Mouse (Mus musculus) embryonic facial prominence, embryonic 12.5 days (tissue): Measurements from ENCODE around the gene Cd6. TPM values are rescaled to one million over a fixed set of nuclear protein-coding genes. Genes with fewer than 3 reads are reported as not detected.

Experiments used
- ATAC-seq: fragments of 200-750 bp; cut with Nextera tagmentation; 2 replicates; pipeline ENCODE4 v1.8.0; 2017; ENCODE audit not compliant: insufficient number of reproducible peaks, insufficient read depth, low FRiP score, low TSS enrichment
- H3K27ac ChIP-seq: fragments of 300-500 bp; sonication (generic); 2 replicates; pipeline ENCODE4 v1.5.1; 2016; ENCODE audit warnings: mild to moderate bottlenecking
- H3K27me3 ChIP-seq: fragments of 300-500 bp; sonication (generic); 2 replicates; pipeline ENCODE4 v1.6.1; 2016; ENCODE audit warnings: mild to moderate bottlenecking, moderate library complexity
- H3K36me3 ChIP-seq: fragments of 300-500 bp; sonication (generic); 2 replicates; pipeline ENCODE4 v1.6.1; 2016; ENCODE audit warnings: mild to moderate bottlenecking
- H3K4me1 ChIP-seq: fragments of 300-500 bp; sonication (generic); 2 replicates; pipeline ENCODE4 v1.6.1; 2016
- H3K4me2 ChIP-seq: fragments of 300-500 bp; sonication (generic); replicated peaks from 2 replicates; pipeline ENCODE4 v1.6.1; 2016; ENCODE audit warnings: mild to moderate bottlenecking, moderate library complexity
- H3K4me3 ChIP-seq: fragments of 300-500 bp; sonication (generic); 2 replicates; pipeline ENCODE4 v1.5.1; 2016; ENCODE audit warnings: mild to moderate bottlenecking
- H3K9ac ChIP-seq: fragments of 300-500 bp; sonication (generic); 2 replicates; pipeline ENCODE4 v1.6.1; 2016; ENCODE audit warnings: mild to moderate bottlenecking, moderate library complexity
- H3K9me3 ChIP-seq: fragments of 300-500 bp; sonication (generic); 2 replicates; pipeline ENCODE4 v1.6.1; 2016; ENCODE audit warnings: mild to moderate bottlenecking, moderate library complexity
- WGBS: fragments of 180-500 bp; shearing (Covaris S2); methylation state at CpG from one replicate; pipeline ENCODE4 v1.1.7; 2016; 5-methylcytosine and 5-hydroxymethylcytosine counted together
- polyA plus RNA-seq: library from polyadenylated mRNA; unstranded; fragments of >200 nt; fragmentation: Nextera tagmentation; extraction: Ambion mirVana; gene quantifications from 2 replicates; pipeline ENCODE4 v1.2.1, GENCODE M21; 2016

Gene Cd6
- polyA plus RNA-seq, 1 experiment from 2014 or later: not detected

GRCm38 (mm10) chr19:10832030-10832429, 2.2 kb upstream of the Cd6 start:
- no peak overlapping the region for H3K9ac ChIP-seq
- no peak overlapping the region for H3K4me2 ChIP-seq
- ATAC-seq: no peak
- no peaks in the 10 kb centered on the region for H3K36me3 ChIP-seq
- no peaks in the 10 kb centered on the region for H3K27me3 ChIP-seq
- no peaks in the 10 kb centered on the region for H3K9me3 ChIP-seq
- WGBS: 75% methylated on average over 3 of the region's 3 CpGs
- no peak overlapping the region for H3K4me3 ChIP-seq
- H3K27ac ChIP-seq: no peak overlapping the region
- no peaks in the 10 kb centered on the region for H3K4me1 ChIP-seq

DNA sequence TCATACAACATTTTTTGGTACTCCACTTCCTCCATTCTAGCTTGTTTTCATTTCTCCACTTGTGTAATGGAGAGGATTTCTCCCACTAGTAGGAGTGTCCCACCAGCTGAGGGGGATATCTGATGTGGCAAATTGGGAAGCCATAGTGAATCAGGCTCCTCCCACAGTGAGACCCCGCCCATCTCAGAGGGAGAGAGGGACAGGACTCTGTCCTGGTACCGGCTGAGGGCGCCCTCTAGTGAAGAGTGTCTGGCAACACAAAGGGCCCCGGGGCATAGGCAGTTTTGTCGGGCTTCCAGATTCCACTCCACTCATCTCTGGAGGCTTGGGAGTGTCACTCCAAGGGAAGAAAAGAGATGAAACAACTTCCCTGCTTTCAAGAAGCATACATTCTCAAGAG, 1.6 kb upstream of the Cd6 start:
- H3K36me3 ChIP-seq: no peaks in the 10 kb centered on the region
- no peaks in the 10 kb centered on the region for H3K9me3 ChIP-seq
- no peaks in the 10 kb centered on the region for H3K27me3 ChIP-seq
- no peak overlapping the region for H3K27ac ChIP-seq
- H3K4me2 ChIP-seq: no peak overlapping the region
- H3K4me1 ChIP-seq: no peaks in the 10 kb centered on the region
- no peak overlapping the region for H3K9ac ChIP-seq
- H3K4me3 ChIP-seq: no peak overlapping the region
- ATAC-seq: no peak
- 10% methylated on average over 5 of the region's 5 CpGs for WGBS

GRCm38 (mm10) chr19:10828321-10828720, 1.5 kb downstream of the Cd6 start:
- Histone ChIP-seq H3K9me3 (no peaks in the 10 kb centered on the region), H3K9ac (no peak overlapping the region), H3K4me1 (no peaks in the 10 kb centered on the region), H3K4me2 (no peak overlapping the region), H3K27ac (no peak overlapping the region), H3K36me3 (no peaks in the 10 kb centered on the region), H3K27me3 (no peaks in the 10 kb centered on the region), H3K4me3 (no peak overlapping the region)
- WGBS: 90% methylated on average over 5 of the region's 5 CpGs
- no peak for ATAC-seq

- no peak for ATAC-seq
- no peak overlapping the region for H3K4me3 ChIP-seq
- no peak overlapping the region for H3K4me2 ChIP-seq
- 89% methylated on average over 7 of the region's 7 CpGs for WGBS
- no peaks in the 10 kb centered on the region for H3K9me3 ChIP-seq
- H3K4me1 ChIP-seq: no peaks in the 10 kb centered on the region
- H3K27me3 ChIP-seq: no peaks in the 10 kb centered on the region; the same call in 1 of the 2 replicates
- no peaks in the 10 kb centered on the region for H3K36me3 ChIP-seq
- no peak overlapping the region for H3K9ac ChIP-seq
- no peak overlapping the region for H3K27ac ChIP-seq
Observed at GRCm38 (mm10) chr19:10824061-10824460, 5.8 kb downstream of the Cd6 start.

DNA sequence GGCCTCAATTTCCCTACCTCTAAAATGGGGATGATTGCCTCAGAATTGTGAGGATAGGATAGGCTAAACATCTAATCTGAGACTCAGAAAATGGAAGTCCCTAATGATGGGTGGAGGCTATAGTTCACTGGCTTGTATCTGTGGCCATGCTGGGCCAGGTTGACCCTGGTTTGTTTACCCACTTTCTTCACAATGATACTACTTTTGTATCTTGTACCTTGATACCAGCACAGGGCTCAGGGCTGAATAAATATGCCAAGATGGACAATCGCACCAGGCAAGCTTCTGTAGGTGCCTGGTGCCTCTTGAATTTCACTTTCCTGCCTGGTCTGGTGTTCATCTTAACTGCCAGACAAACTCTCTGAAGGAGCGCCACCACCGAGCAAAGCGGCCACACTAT, 7.3 kb downstream of the Cd6 start:
- Histone ChIP-seq H3K36me3 (no peaks in the 10 kb centered on the region), H3K9me3 (no peaks in the 10 kb centered on the region), H3K4me1 (no peaks in the 10 kb centered on the region), H3K4me3 (no peak overlapping the region), H3K27ac (no peak overlapping the region), H3K27me3 (no peaks in the 10 kb centered on the region; the same call in 1 of the 2 replicates), H3K9ac (no peak overlapping the region), H3K4me2 (no peak overlapping the region)
- ATAC-seq: no peak
- WGBS: 94% methylated on average over 4 of the region's 4 CpGs

- no peaks in the 10 kb centered on the region; the same call in 1 of the 2 replicates for H3K27me3 ChIP-seq
- H3K27ac ChIP-seq: no peak overlapping the region
- ATAC-seq: no peak
- H3K9ac ChIP-seq: no peak overlapping the region
- no peaks in the 10 kb centered on the region for H3K4me1 ChIP-seq
- H3K4me2 ChIP-seq: no peak overlapping the region
- H3K9me3 ChIP-seq: no peaks in the 10 kb centered on the region
- H3K36me3 ChIP-seq: no peaks in the 10 kb centered on the region
- no peak overlapping the region for H3K4me3 ChIP-seq
- 58% methylated on average over 7 of the region's 7 CpGs for WGBS
Observed at GRCm38 (mm10) chr19:10821319-10821718, 8.5 kb downstream of the Cd6 start.

DNA sequence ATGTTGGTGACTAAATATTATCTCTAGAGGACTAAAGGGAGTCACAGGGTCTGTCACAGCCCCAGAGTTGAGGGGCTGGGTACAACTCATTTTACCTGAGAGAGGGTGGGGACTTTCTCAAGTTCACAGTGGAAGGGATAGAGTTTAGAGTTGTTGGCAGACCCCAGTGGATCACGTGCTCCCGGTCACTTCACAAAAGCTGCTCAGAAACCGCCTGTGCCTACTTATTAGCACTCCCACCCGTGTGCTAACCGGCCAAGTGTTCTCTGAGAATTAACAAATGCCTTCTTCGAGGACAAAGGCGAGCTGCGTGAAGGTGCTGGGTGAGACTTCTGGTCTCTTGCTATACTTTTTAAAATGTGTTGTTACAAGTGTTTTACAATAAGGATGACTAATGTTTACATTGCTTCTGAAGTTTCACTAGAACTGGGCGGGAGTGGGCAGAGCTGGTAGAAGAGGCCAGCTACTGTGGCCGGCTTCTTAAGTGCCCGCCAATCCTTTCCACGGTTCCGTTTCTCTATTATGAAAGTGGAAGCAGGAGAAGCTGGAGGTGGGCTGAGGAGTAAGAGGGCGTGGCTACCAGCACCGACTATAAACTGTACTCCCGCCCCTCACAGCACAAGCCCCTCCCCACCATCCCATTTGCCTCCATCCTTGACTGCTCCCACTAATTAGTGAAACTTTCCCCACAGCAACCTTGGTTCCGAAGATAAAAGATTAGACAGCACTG, 11.5 kb downstream of the Cd6 start:
- no peak overlapping the region for H3K27ac ChIP-seq
- H3K9me3 ChIP-seq: no peaks in the 10 kb centered on the region
- WGBS: 43% methylated on average over 17 of the region's 17 CpGs
- H3K27me3 ChIP-seq: no peaks in the 10 kb centered on the region; the same call in 1 of the 2 replicates
- H3K4me3 ChIP-seq: no peak overlapping the region
- no peak for ATAC-seq
- no peaks in the 10 kb centered on the region for H3K36me3 ChIP-seq
- peak overlapping the region; percentile 29 for H3K4me2 ChIP-seq
- no peak overlapping the region for H3K9ac ChIP-seq
- H3K4me1 ChIP-seq: no peaks in the 10 kb centered on the region

DNA sequence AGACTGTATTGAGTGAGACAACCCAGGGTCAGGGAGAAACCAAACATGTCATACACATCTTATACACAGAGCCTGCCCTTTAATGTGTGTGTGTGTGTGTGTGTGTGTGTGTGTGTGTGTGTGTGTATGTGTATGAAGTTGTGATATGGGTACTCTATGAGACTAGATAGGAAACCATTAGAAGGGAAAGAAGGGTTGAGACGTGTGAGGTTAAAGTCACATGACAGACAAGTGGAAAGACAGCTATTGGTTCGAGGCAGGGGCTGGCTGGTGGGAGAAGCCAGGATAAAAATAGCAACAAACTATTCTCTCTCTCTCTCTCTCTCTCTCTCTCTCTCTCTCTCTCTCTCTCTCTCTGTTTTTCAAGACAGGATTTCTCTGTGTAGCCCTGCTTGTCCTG, 13.4 kb downstream of the Cd6 start:
- Histone ChIP-seq H3K36me3 (no peaks in the 10 kb centered on the region), H3K27me3 (no peaks in the 10 kb centered on the region; the same call in 1 of the 2 replicates), H3K9me3 (no peaks in the 10 kb centered on the region), H3K27ac (no peak overlapping the region), H3K4me1 (no peaks in the 10 kb centered on the region), H3K4me3 (no peak overlapping the region), H3K4me2 (no peak overlapping the region), H3K9ac (no peak overlapping the region)
- WGBS: 63% methylated on average over 2 of the region's 2 CpGs
- no peak for ATAC-seq

GRCm38 (mm10) chr19:10815871-10816270, 14.0 kb downstream of the Cd6 start:
- WGBS: 86% methylated on average over 6 of the region's 6 CpGs

GRCm38 (mm10) chr19:10813905-10814304, 16.0 kb downstream of the Cd6 start:
- no peak for ATAC-seq
- no peak overlapping the region for H3K4me2 ChIP-seq
- no peak overlapping the region for H3K27ac ChIP-seq
- H3K9me3 ChIP-seq: no peaks in the 10 kb centered on the region
- H3K9ac ChIP-seq: no peak overlapping the region
- no peaks in the 10 kb centered on the region for H3K4me1 ChIP-seq
- WGBS: 64% methylated on average over 7 of the region's 7 CpGs
- no peaks in the 10 kb centered on the region for H3K27me3 ChIP-seq
- no peak overlapping the region for H3K4me3 ChIP-seq
- H3K36me3 ChIP-seq: no peaks in the 10 kb centered on the region

More at GRCm38 (mm10) chr19:10815871-10816270, 14.0 kb downstream of the Cd6 start:
- no peak overlapping the region for H3K9ac ChIP-seq
- H3K4me3 ChIP-seq: no peak overlapping the region
- no peaks in the 10 kb centered on the region; the same call in 1 of the 2 replicates for H3K27me3 ChIP-seq
- H3K36me3 ChIP-seq: no peaks in the 10 kb centered on the region
- no peak overlapping the region for H3K27ac ChIP-seq
- H3K4me2 ChIP-seq: no peak overlapping the region
- ATAC-seq: no peak
- H3K9me3 ChIP-seq: no peaks in the 10 kb centered on the region
- H3K4me1 ChIP-seq: no peaks in the 10 kb centered on the region

DNA sequence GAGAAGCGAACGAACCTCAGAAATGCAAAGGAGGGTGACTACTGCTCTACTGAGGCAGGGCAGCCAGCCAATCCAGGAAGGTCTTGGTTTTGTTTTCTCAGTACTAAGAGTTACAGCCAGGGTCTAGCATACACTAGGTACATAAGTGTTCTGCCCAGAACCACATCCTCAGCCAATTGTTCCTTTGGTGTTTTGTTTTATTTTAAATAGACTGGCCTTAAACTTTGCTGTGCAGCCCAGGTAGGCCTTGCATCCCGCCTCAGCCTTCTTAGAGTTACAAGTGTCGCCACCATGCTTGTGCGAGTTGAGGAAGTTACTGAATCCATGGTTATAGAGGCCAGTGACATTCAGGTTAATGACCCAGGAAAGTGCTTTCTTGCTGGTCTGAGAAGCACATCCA, 16.8 kb downstream of the Cd6 start:
- Histone ChIP-seq H3K27me3 (no peaks in the 10 kb centered on the region), H3K9me3 (no peaks in the 10 kb centered on the region), H3K4me3 (no peak overlapping the region), H3K36me3 (no peaks in the 10 kb centered on the region), H3K4me1 (no peaks in the 10 kb centered on the region), H3K4me2 (no peak overlapping the region), H3K9ac (no peak overlapping the region), H3K27ac (no peak overlapping the region)
- no peak for ATAC-seq
- 92% methylated on average over 5 of the region's 5 CpGs for WGBS

DNA sequence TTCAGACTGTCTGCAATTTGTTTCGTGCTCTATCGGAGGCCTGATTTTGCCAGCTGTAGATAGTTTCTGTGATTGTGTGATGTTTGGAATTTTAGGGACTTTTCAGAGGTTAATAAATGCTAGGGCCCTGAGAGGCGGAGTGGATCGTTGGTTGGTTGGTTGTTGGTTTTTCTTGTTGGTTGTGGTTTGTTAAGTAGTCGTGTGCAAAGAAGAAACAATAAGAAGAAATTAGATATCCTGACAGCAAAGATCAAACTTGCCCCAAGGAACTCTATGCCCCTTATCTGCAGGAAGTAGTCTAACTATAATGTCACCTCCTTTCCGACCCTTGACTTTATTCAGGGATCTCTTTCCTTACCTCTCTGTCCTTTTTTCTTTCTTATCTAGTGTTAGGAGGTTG, 18.4 kb downstream of the Cd6 start:
- no peak overlapping the region for H3K9ac ChIP-seq
- H3K9me3 ChIP-seq: no peaks in the 10 kb centered on the region
- no peak overlapping the region for H3K4me3 ChIP-seq
- 67% methylated on average over 6 of the region's 6 CpGs for WGBS
- ATAC-seq: no peak
- H3K4me2 ChIP-seq: no peak overlapping the region
- H3K4me1 ChIP-seq: no peaks in the 10 kb centered on the region
- no peak overlapping the region for H3K27ac ChIP-seq
- H3K27me3 ChIP-seq: no peaks in the 10 kb centered on the region
- no peaks in the 10 kb centered on the region for H3K36me3 ChIP-seq
